ENCODE assay signal across 9 mouse cellular contexts in the genomic region with DNA sequence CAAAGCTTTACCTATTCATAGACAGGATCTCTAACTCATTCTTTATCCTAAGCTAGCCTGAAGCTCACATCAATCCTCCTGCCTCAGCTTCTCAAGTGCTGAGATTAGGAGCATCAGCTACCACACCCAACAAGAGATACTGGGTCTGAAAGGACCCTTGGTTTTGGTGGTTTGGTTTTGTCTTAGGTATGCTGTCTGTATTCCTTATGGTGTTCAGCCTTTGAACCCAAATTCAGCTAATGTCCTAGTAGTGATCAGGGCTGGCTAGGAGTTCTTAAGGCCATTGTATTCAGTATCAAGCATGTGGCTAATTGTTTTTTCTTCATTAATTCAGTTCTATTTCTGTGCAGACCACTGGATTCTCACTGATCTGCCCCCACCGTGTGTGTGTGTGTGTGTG. TPM values are rescaled to one million over a fixed set of nuclear protein-coding genes. Genes with fewer than 3 reads are reported as not detected.
DNase-seq lines count a peak whose midpoint lies in the region; ATAC-seq and TF ChIP-seq lines count a peak whose summit lies in the region.
"Had no signal": no experiment of that assay in that cellular context is flagged by ENCODE, and none has a peak within 500 bp of the region (broad histone marks: within the 10 kb centered on the region; RNA-seq: fewer than 3 reads in every experiment).

No protein-coding gene starts in this region.

- TF ChIP-seq EP300 in ES-Bruce4 (IDR thresholded peaks at IDR 0.05; ENCODE audit: insufficient read depth, low read depth, low read length): no peak

- WGBS in heart, embryonic 12.5 days: 0% methylated on average over 1 of the region's 1 CpGs
- 3% methylated on average over 1 of the region's 1 CpGs for WGBS in hindbrain, embryonic 10.5 days
- 0% methylated on average over 1 of the region's 1 CpGs for WGBS in midbrain, embryonic 11.5 days

- H3K4me1 ChIP-seq in heart, embryonic 12.5 days (replicated peaks): peaks cover 30% of the 10 kb centered on the region
- peaks cover 2% of the 10 kb centered on the region for H3K4me1 ChIP-seq in ES-Bruce4 (ENCODE audit: control insufficient read depth, insufficient read depth, low read length)
- H3K4me1 ChIP-seq in hindbrain, embryonic 10.5 days (replicated peaks): peaks cover 23% of the 10 kb centered on the region
- H3K4me1 ChIP-seq in midbrain, embryonic 11.5 days (ENCODE audit: control insufficient read depth, insufficient read depth, low read length): peaks cover 11% of the 10 kb centered on the region

- peak overlapping the region; percentile 85 for H3K4me3 ChIP-seq in heart, embryonic 12.5 days
- H3K4me3 ChIP-seq in ES-Bruce4 (ENCODE audit: low read depth, low read length): peak overlapping the region; percentile 92
- peak overlapping the region; percentile 79 for H3K4me3 ChIP-seq in hindbrain, embryonic 10.5 days
- peak overlapping the region; percentile 93; the same call in 1 of the 2 replicates for H3K4me3 ChIP-seq in midbrain, embryonic 11.5 days (ENCODE audit: low read depth, low read length)

- TF ChIP-seq POLR2A in ES-Bruce4 (IDR thresholded peaks at IDR 0.05; ENCODE audit: insufficient read depth, low read length): no peak

- H3K27ac ChIP-seq in heart, embryonic 12.5 days (ENCODE audit: poor library complexity, severe bottlenecking): peak overlapping the region; percentile 96
- peak overlapping the region; percentile 36; the same call in 1 of the 2 replicates for H3K27ac ChIP-seq in ES-Bruce4 (ENCODE audit: insufficient read depth, low read length)
- peak overlapping the region; percentile 96 for H3K27ac ChIP-seq in hindbrain, embryonic 10.5 days
- no peak overlapping the region; the same call in 1 of the 2 replicates for H3K27ac ChIP-seq in midbrain, embryonic 11.5 days (ENCODE audit: low read depth, low read length)

- H3K27me3 ChIP-seq in heart, embryonic 12.5 days (replicated peaks): no peaks in the 10 kb centered on the region
- peaks cover 1% of the 10 kb centered on the region; the same call in 1 of the 2 replicates for H3K27me3 ChIP-seq in ES-Bruce4 (ENCODE audit: control insufficient read depth, insufficient read depth, low read length, poor library complexity, severe bottlenecking)
- H3K27me3 ChIP-seq in hindbrain, embryonic 10.5 days (ENCODE audit: insufficient read depth, poor library complexity, severe bottlenecking): peaks cover 32% of the 10 kb centered on the region
- H3K27me3 ChIP-seq in midbrain, embryonic 11.5 days (ENCODE audit: control insufficient read depth, insufficient read depth, low read length): no peaks in the 10 kb centered on the region

- H3K4me2 ChIP-seq in heart, embryonic 12.5 days: peak overlapping the region; percentile 74
- peak overlapping the region; percentile 92 for H3K4me2 ChIP-seq in midbrain, embryonic 11.5 days

- DNase-seq in heart, postnatal 25 days (ENCODE audit: low spot score): no peak
- no peak for DNase-seq in hindbrain, embryonic 10.5 days (ENCODE audit: low spot score)
- peak; percentile 91 for DNase-seq in midbrain, embryonic 11.5 days (ENCODE audit: low spot score, missing footprints)
- no peak for DNase-seq in left cerebral cortex, postnatal 14 days (ENCODE audit: low spot score in 2 of 2)
- no peak for DNase-seq in right cerebral cortex, adult 18-20 months

- no peak for ATAC-seq in heart, embryonic 12.5 days (ENCODE audit: insufficient number of reproducible peaks, low FRiP score)
- peak; percentile 12; the same call in 1 of the 2 replicates for ATAC-seq in midbrain, embryonic 11.5 days (ENCODE audit: low FRiP score)
- ATAC-seq in CD4-positive, CD25-positive, alpha-beta regulatory T cell, adult 4 months: no peak

- H3K36me3 ChIP-seq in heart, embryonic 12.5 days: peaks cover 8% of the 10 kb centered on the region; the same call in 1 of the 2 replicates
- no peaks in the 10 kb centered on the region for H3K36me3 ChIP-seq in ES-Bruce4 (ENCODE audit: control insufficient read depth, insufficient read depth, low read length, poor library complexity, severe bottlenecking)
- H3K36me3 ChIP-seq in hindbrain, embryonic 10.5 days: peaks cover 2% of the 10 kb centered on the region; the same call in 1 of the 2 replicates
- H3K36me3 ChIP-seq in midbrain, embryonic 11.5 days (ENCODE audit: control insufficient read depth, insufficient read depth, low read length): no peaks in the 10 kb centered on the region

- TF ChIP-seq CTCF in ES-Bruce4 (IDR thresholded peaks at IDR 0.05; ENCODE audit: low read depth, low read length): no peak

- no peaks in the 10 kb centered on the region for H3K9me3 ChIP-seq in heart, embryonic 12.5 days (replicated peaks)
- no peaks in the 10 kb centered on the region for H3K9me3 ChIP-seq in ES-Bruce4 (replicated peaks; ENCODE audit: control insufficient read depth, insufficient read depth, low read length, poor library complexity, severe bottlenecking)
- H3K9me3 ChIP-seq in hindbrain, embryonic 10.5 days: no peaks in the 10 kb centered on the region
- H3K9me3 ChIP-seq in midbrain, embryonic 11.5 days (ENCODE audit: control insufficient read depth, low read length): no peaks in the 10 kb centered on the region

- intact Hi-C loops in heart, postnatal 25 days (cut with DNase I): loop anchor here (5.0 to 10.0 kb wide), 4 partner anchors 45 to 392 kb away; a partner anchor contains a TSS
- intact Hi-C loops in left cerebral cortex, postnatal 14 days (cut with DNase I): loop anchor here (5.0 kb wide), 1 partner anchor 140 kb away; a partner anchor contains a TSS

- peak overlapping the region; percentile 96 for H3K9ac ChIP-seq in heart, embryonic 12.5 days
- H3K9ac ChIP-seq in ES-Bruce4 (ENCODE audit: low read depth, poor library complexity, severe bottlenecking): peak overlapping the region; percentile 100
- peak overlapping the region; percentile 93 for H3K9ac ChIP-seq in midbrain, embryonic 11.5 days (ENCODE audit: low read length)

RNA-seq across cellular contexts. Expression of a gene that starts 0.5 kb away (rescaled TPM):
- polyA plus RNA-seq in heart, embryonic 12.5 days (2016; fragmentation: Nextera tagmentation; extraction: Ambion mirVana): 64.8 and 67.4 TPM in 2 replicates
- 10 to 100 TPM; 88.1 to 99.8 TPM for total RNA-seq in heart, postnatal 25 days (2021)
- polyA plus RNA-seq in ES-Bruce4 (2011; ENCODE audit: insufficient read depth, insufficient read length, low read depth, missing spikeins): 35.7 and 39.0 TPM in 2 replicates
- polyA plus RNA-seq in hindbrain, embryonic 10.5 days (2016; fragmentation: Nextera tagmentation; extraction: Ambion mirVana): 16.1 and 18.5 TPM in 2 replicates
- 35.5 and 36.4 TPM in 2 replicates for polyA plus RNA-seq in midbrain, embryonic 11.5 days (2014; fragmentation: Nextera tagmentation; extraction: Ambion mirVana)
- 1 to 10 TPM; 5.3 to 6.2 TPM for polyA plus RNA-seq in CD4-positive, CD25-positive, alpha-beta regulatory T cell, adult 4 months (2017; shearing (Covaris generic))
- 100 to 1,000 TPM; 141 to 153 TPM for total RNA-seq in left cerebral cortex, postnatal 14 days (2021)
- total RNA-seq: MEL had no signal
